Mouse (Mus musculus) kidney, adult 18-20 months (tissue): ENCODE measurements around the gene Trak1.

Source experiments
- DNase-seq: peaks from one replicate; pipeline ENCODE4 v3.0.0; 2021

Gene Trak1

GRCm38 (mm10) chr9:121297171-121298064 is at the start of gene Trak1:
Gene Trak1 (plus strand): TSS chr9:121297502.
- peak; percentile 78 for DNase-seq

GRCm38 (mm10) chr9:121247956-121248775 is 49.1 kb upstream of the Trak1 start:
- DNase-seq, result peak; percentile 88

- peak; percentile 2 for DNase-seq
Measured at GRCm38 (mm10) chr9:121249805-121250204, 47.5 kb upstream of the Trak1 start.

GRCm38 (mm10) chr9:121250854-121251253 is 46.4 kb upstream of the Trak1 start:
- peak; percentile 1 for DNase-seq

GRCm38 (mm10) chr9:121253983-121254382 is 43.3 kb upstream of the Trak1 start:
- DNase-seq, result no peak

- no peak for DNase-seq
Measured at GRCm38 (mm10) chr9:121254761-121255160, 42.5 kb upstream of the Trak1 start.

- DNase-seq, result no peak
Measured at GRCm38 (mm10) chr9:121257106-121257505, 40.2 kb upstream of the Trak1 start.

- no peak for DNase-seq
Measured at GRCm38 (mm10) chr9:121265307-121265706, 32.0 kb upstream of the Trak1 start.

- no peak for DNase-seq
Measured at GRCm38 (mm10) chr9:121271149-121271548, 26.2 kb upstream of the Trak1 start.

- DNase-seq, result no peak
Measured at GRCm38 (mm10) chr9:121271561-121271960, 25.7 kb upstream of the Trak1 start.

- no peak for DNase-seq
Measured at GRCm38 (mm10) chr9:121276745-121277117, 20.6 kb upstream of the Trak1 start.

GRCm38 (mm10) chr9:121277118-121278060 is 19.9 kb upstream of the Trak1 start, which contains the start of gene Ulk4:
Gene Ulk4 (minus strand): TSS chr9:121277197.
- peak; percentile 97 for DNase-seq

- no peak for DNase-seq
Measured at GRCm38 (mm10) chr9:121279216-121279615, 18.1 kb upstream of the Trak1 start.

GRCm38 (mm10) chr9:121281891-121282290 is 15.4 kb upstream of the Trak1 start:
- DNase-seq, result no peak

GRCm38 (mm10) chr9:121283620-121284185 is 13.6 kb upstream of the Trak1 start:
- DNase-seq, result no peak

GRCm38 (mm10) chr9:121284422-121284821 is 12.9 kb upstream of the Trak1 start:
- DNase-seq, result peak; percentile 32

GRCm38 (mm10) chr9:121285341-121286324 is 11.7 kb upstream of the Trak1 start:
- DNase-seq, result peak; percentile 86

GRCm38 (mm10) chr9:121286325-121286901 is 10.9 kb upstream of the Trak1 start:
- DNase-seq, result no peak

GRCm38 (mm10) chr9:121291275-121291674 is 6.0 kb upstream of the Trak1 start:
- DNase-seq, result no peak

GRCm38 (mm10) chr9:121293187-121293586 is 4.1 kb upstream of the Trak1 start:
- DNase-seq, result no peak
